Mouse (Mus musculus): ENCODE results near the gene Acsm2. TPM values are rescaled to one million over a fixed set of nuclear protein-coding genes. Genes with fewer than 3 reads are reported as not detected.

Gene Acsm2
- total RNA-seq, 1 experiment from 2014 or later, result not detected

Other genes starting within 250 kb of the Acsm2 start
- gene Gp2, start 95.1 kb upstream of the Acsm2 start, total RNA-seq (2017), result not detected in 2 replicates
- gene Umod, start 75.1 kb upstream of the Acsm2 start, total RNA-seq (2017), result not detected in 2 replicates
- gene Acsm5, start 34.9 kb upstream of the Acsm2 start, total RNA-seq (2017), result not detected in 2 replicates
- gene Pdilt, start 30.9 kb upstream of the Acsm2 start, total RNA-seq (2017), result not detected in 2 replicates
- not detected in 2 replicates for gene Acsm1, start 52.7 kb downstream of the Acsm2 start, total RNA-seq (2017)
- gene Acsm4, start 135.7 kb downstream of the Acsm2 start, total RNA-seq (2017), result not detected in 2 replicates
- gene Thumpd1, start 166.5 kb downstream of the Acsm2 start, total RNA-seq (2017), result 124 and 137 TPM in 2 replicates
- 0.05 and 0.10 TPM in 2 replicates for gene Acsm3, start 206.6 kb downstream of the Acsm2 start, total RNA-seq (2017)
- gene Rexo5, start 239.7 kb downstream of the Acsm2 start, total RNA-seq (2017), result 24.9 and 62.3 TPM in 2 replicates
- 16.2 and 18.6 TPM in 2 replicates for gene Eri2, start 239.7 kb downstream of the Acsm2 start, total RNA-seq (2017)

All from common myeloid progenitor, adult 5-6 weeks (primary cell).